Mouse (Mus musculus): Measurements from ENCODE around the gene Tbxa2r.

- TF ChIP-seq POLR2A (IDR thresholded peaks at IDR 0.05; ENCODE audit: insufficient read depth, low read depth, low read length) (no peak), CTCF (IDR thresholded peaks at IDR 0.05; ENCODE audit: insufficient read depth, low read depth, low read length) (no peak)
These were observed 16.1 kb downstream of the Tbxa2r start for GRCm38 (mm10) chr10:81344421-81345161.
